Mouse (Mus musculus) MEL (cell line): ENCODE data around the gene Izumo4. TPM values are rescaled to one million over a fixed set of nuclear protein-coding genes. Genes with fewer than 3 reads are reported as not detected.

Source experiments
- DNase-seq: peaks from one replicate; pipeline ENCODE4 v3.0.0; 2011; ENCODE audit warnings: low read depth, low spot score
- H3K27ac ChIP-seq: 2 replicates; pipeline ENCODE4 v1.5.1; 2012; ENCODE audit warnings: low read depth, mild to moderate bottlenecking, control low read depth, low read length, moderate library complexity; ENCODE audit not compliant: control insufficient read depth
- H3K27me3 ChIP-seq, 2 experiments: fragments of 150-350 bp in 1 of 2; sonication (generic) in 1 of 2; 2 replicates each; pipeline ENCODE4 v1.6.1; 2012; ENCODE audit warnings: low read length in 2 of 2, mild to moderate bottlenecking in 2 of 2, improper control_type of control experiment in 1 of 2, moderate library complexity in 1 of 2; ENCODE audit not compliant: insufficient read depth in 2 of 2, control insufficient read depth in 1 of 2
- H3K36me3 ChIP-seq, 2 experiments: 2 replicates each; pipeline ENCODE4 v1.6.1; 2012 to 2014; ENCODE audit warnings: low read length in 2 of 2, improper control_type of control experiment in 1 of 2, inconsistent platforms in 1 of 2, mild to moderate bottlenecking in 1 of 2; ENCODE audit not compliant: insufficient read depth in 2 of 2, control insufficient read depth in 1 of 2
- H3K4me1 ChIP-seq, 2 experiments: fragments of 150-350 bp in 1 of 2; sonication (generic) in 1 of 2; 2 replicates each; pipeline ENCODE4 v1.6.1; 2012; ENCODE audit warnings: low read length in 2 of 2, improper control_type of control experiment in 1 of 2, mild to moderate bottlenecking in 1 of 2; ENCODE audit not compliant: insufficient read depth in 2 of 2, control insufficient read depth in 1 of 2
- H3K4me3 ChIP-seq, 2 experiments: fragments of 150-350 bp in 1 of 2; sonication (generic) in 1 of 2; 2 replicates each; pipeline ENCODE4 v1.5.1; 2012; ENCODE audit warnings: low read depth in 2 of 2, low read length in 2 of 2, mild to moderate bottlenecking in 2 of 2, moderate library complexity in 2 of 2, control low read depth in 1 of 2, improper control_type of control experiment in 1 of 2; ENCODE audit not compliant: control insufficient read depth in 1 of 2, insufficient read depth in 1 of 2
- H3K79me2 ChIP-seq: 2 replicates; pipeline ENCODE4 v1.6.1; 2012; ENCODE audit warnings: mild to moderate bottlenecking, low read length, moderate library complexity; ENCODE audit not compliant: control insufficient read depth, poor library complexity, insufficient read depth
- H3K9ac ChIP-seq: 2 replicates; pipeline ENCODE4 v1.6.1; 2012; ENCODE audit warnings: low read depth, mild to moderate bottlenecking, control low read depth, low read length, moderate library complexity; ENCODE audit not compliant: control insufficient read depth, poor library complexity, severe bottlenecking
- H3K9me3 ChIP-seq: fragments of 150-350 bp; sonication (generic); replicated peaks from 2 replicates; pipeline ENCODE4 v1.6.1; 2012; ENCODE audit warnings: mild to moderate bottlenecking, low read length, improper control_type of control experiment, moderate library complexity; ENCODE audit not compliant: insufficient read depth
- BHLHE40 ChIP-seq: IDR thresholded peaks from 2 replicates; pipeline ENCODE4 v1.6.1; 2012; ENCODE audit warnings: low read depth, mild to moderate bottlenecking, inconsistent platforms, low read length, improper control_type of control experiment, borderline replicate concordance
- CHD1 ChIP-seq: IDR thresholded peaks from 2 replicates; pipeline ENCODE4 v1.6.1; 2012; ENCODE audit warnings: low read depth, mild to moderate bottlenecking, inconsistent platforms, low read length, improper control_type of control experiment
- CHD2 ChIP-seq: IDR thresholded peaks from 2 replicates; pipeline ENCODE4 v1.6.1; 2011; ENCODE audit warnings: low read length, improper control_type of control experiment
- CTCF ChIP-seq, 3 experiments: IDR thresholded peaks in 2 of 3; conservative IDR thresholded peaks in 1 of 3; 2 replicates each; pipeline ENCODE4 v1.5.1; 2011 to 2012; ENCODE audit warnings: low read length in 3 of 3, low read depth in 2 of 3, mild to moderate bottlenecking in 2 of 3, improper control_type of control experiment in 1 of 3, inconsistent platforms in 1 of 3, mixed read lengths in 1 of 3, moderate library complexity in 1 of 3; ENCODE audit not compliant: control insufficient read depth in 1 of 3, insufficient read depth in 1 of 3, poor library complexity in 1 of 3, severe bottlenecking in 1 of 3
- ELF1 ChIP-seq: IDR thresholded peaks from 2 replicates; pipeline ENCODE4 v1.6.1; 2014; ENCODE audit warnings: low read depth, mild to moderate bottlenecking, inconsistent platforms, low read length, improper control_type of control experiment, moderate library complexity
- ETS1 ChIP-seq: IDR thresholded peaks from 2 replicates; pipeline ENCODE4 v1.6.1; 2012; ENCODE audit warnings: low read depth, mild to moderate bottlenecking, inconsistent platforms, low read length, improper control_type of control experiment, moderate library complexity
- GATA1 ChIP-seq: IDR thresholded peaks from 2 replicates; pipeline ENCODE4 v1.6.1; 2011; ENCODE audit warnings: low read depth, low read length, improper control_type of control experiment
- HCFC1 ChIP-seq: IDR thresholded peaks from 2 replicates; pipeline ENCODE4 v1.6.1; 2012; ENCODE audit warnings: low read depth, mild to moderate bottlenecking, inconsistent platforms, low read length, improper control_type of control experiment, moderate library complexity
- JUND ChIP-seq: IDR thresholded peaks from 2 replicates; pipeline ENCODE4 v1.6.1; 2011; ENCODE audit warnings: low read depth, mild to moderate bottlenecking, improper control_type of control experiment, low read length
- KAT2A ChIP-seq: conservative IDR thresholded peaks from 2 replicates; pipeline ENCODE4 v1.6.1; 2012; ENCODE audit warnings: low read depth, low read length, improper control_type of control experiment, inconsistent platforms
- MAFK ChIP-seq: IDR thresholded peaks from 2 replicates; pipeline ENCODE4 v1.6.1; 2011; ENCODE audit warnings: low read depth, mild to moderate bottlenecking, low read length, improper control_type of control experiment, borderline replicate concordance
- MAZ ChIP-seq: IDR thresholded peaks from 2 replicates; pipeline ENCODE4 v1.6.1; 2012; ENCODE audit warnings: low read depth, mild to moderate bottlenecking, inconsistent platforms, low read length, improper control_type of control experiment
- MEF2A ChIP-seq: IDR thresholded peaks from 2 replicates; pipeline ENCODE4 v1.6.1; 2014; ENCODE audit warnings: low read depth, mild to moderate bottlenecking, inconsistent platforms, low read length, improper control_type of control experiment; ENCODE audit not compliant: poor library complexity, insufficient replicate concordance, severe bottlenecking; ENCODE audit errors: extremely low read depth
- MXI1 ChIP-seq: IDR thresholded peaks from 2 replicates; pipeline ENCODE4 v1.6.1; 2011; ENCODE audit warnings: mild to moderate bottlenecking, low read depth, low read length, improper control_type of control experiment
- MYB ChIP-seq: IDR thresholded peaks from 2 replicates; pipeline ENCODE4 v1.6.1; 2011; ENCODE audit warnings: mild to moderate bottlenecking, low read depth, low read length, improper control_type of control experiment
- MYC ChIP-seq: IDR thresholded peaks from 2 replicates; pipeline ENCODE4 v1.6.1; 2011; ENCODE audit warnings: low read depth, mild to moderate bottlenecking, low read length, improper control_type of control experiment, moderate library complexity
- NELFE ChIP-seq: IDR thresholded peaks from 2 replicates; pipeline ENCODE4 v1.6.1; 2011; ENCODE audit warnings: low read depth, low read length, improper control_type of control experiment
- POLR2A ChIP-seq, 2 experiments: IDR thresholded peaks; 2 replicates each; pipeline ENCODE4 v1.6.1; 2011 to 2012; ENCODE audit warnings: low read length in 2 of 2, mild to moderate bottlenecking in 2 of 2, control low read depth in 1 of 2, improper control_type of control experiment in 1 of 2, low read depth in 1 of 2, moderate library complexity in 1 of 2; ENCODE audit not compliant: control insufficient read depth in 1 of 2, insufficient read depth in 1 of 2, poor library complexity in 1 of 2
- POLR2AphosphoS5 ChIP-seq: IDR thresholded peaks from 2 replicates; pipeline ENCODE4 v1.6.1; 2012; ENCODE audit warnings: low read depth, borderline replicate concordance, mild to moderate bottlenecking, inconsistent platforms, low read length, moderate library complexity, mixed read lengths
- RAD21 ChIP-seq: IDR thresholded peaks from 2 replicates; pipeline ENCODE4 v1.6.1; 2011; ENCODE audit warnings: mild to moderate bottlenecking, low read depth, low read length, improper control_type of control experiment
- SIN3A ChIP-seq: IDR thresholded peaks from 2 replicates; pipeline ENCODE4 v1.6.1; 2012; ENCODE audit warnings: low read length, improper control_type of control experiment, inconsistent platforms
- SMC3 ChIP-seq: IDR thresholded peaks from 2 replicates; pipeline ENCODE4 v1.6.1; 2011; ENCODE audit warnings: low read depth, low read length, improper control_type of control experiment
- TBP ChIP-seq: IDR thresholded peaks from 2 replicates; pipeline ENCODE4 v1.8.0; 2011; ENCODE audit warnings: low read depth, low read length, improper control_type of control experiment
- UBTF ChIP-seq: IDR thresholded peaks from 2 replicates; pipeline ENCODE4 v1.6.1; 2012; ENCODE audit warnings: low read depth, mild to moderate bottlenecking, inconsistent platforms, low read length, improper control_type of control experiment, moderate library complexity, borderline replicate concordance; ENCODE audit not compliant: insufficient read depth
- USF1 ChIP-seq: IDR thresholded peaks from 2 replicates; pipeline ENCODE4 v1.6.1; 2014; ENCODE audit warnings: low read depth, mild to moderate bottlenecking, inconsistent platforms, low read length, improper control_type of control experiment, moderate library complexity
- USF2 ChIP-seq, 2 experiments: IDR thresholded peaks; 2 replicates each; pipeline ENCODE4 v1.6.1; 2011 to 2012; ENCODE audit warnings: improper control_type of control experiment in 2 of 2, low read length in 2 of 2, borderline replicate concordance in 1 of 2, inconsistent platforms in 1 of 2, low read depth in 1 of 2, mild to moderate bottlenecking in 1 of 2; ENCODE audit not compliant: insufficient read depth in 1 of 2
- ZC3H11A ChIP-seq: IDR thresholded peaks from 2 replicates; pipeline ENCODE4 v1.6.1; 2012; ENCODE audit warnings: low read depth, mild to moderate bottlenecking, inconsistent platforms, low read length, improper control_type of control experiment
- ZMIZ1 ChIP-seq: IDR thresholded peaks from 2 replicates; pipeline ENCODE4 v1.6.1; 2012; ENCODE audit warnings: low read depth, mild to moderate bottlenecking, inconsistent platforms, low read length, improper control_type of control experiment, moderate library complexity
- ZNF384 ChIP-seq: IDR thresholded peaks from 2 replicates; pipeline ENCODE4 v1.6.1; 2012; ENCODE audit warnings: low read depth, mild to moderate bottlenecking, inconsistent platforms, low read length, improper control_type of control experiment
- polyA plus RNA-seq, 2 experiments: library from polyadenylated mRNA; stranded (reverse) in 1 of 2; unstranded in 1 of 2; fragments of >175 nt in 1 of 2; fragments of >200 nt in 1 of 2; gene quantifications; 2 replicates each; pipeline versions ENCODE4 v1.2.1 to v1.2.4; 2012; ENCODE audit warnings: low replicate concordance in 2 of 2, low read depth in 1 of 2; ENCODE audit not compliant: insufficient read length in 2 of 2, insufficient read depth in 1 of 2, missing spikeins in 1 of 2
- total RNA-seq: library from RNA; depleted of rRNA; stranded (reverse); fragments of 300-350 nt; gene quantifications from 2 replicates; pipeline ENCODE4 v1.2.3, GENCODE M21; 2012

Izumo4 gene
- total and polyA plus RNA-seq, 3 experiments: 1.0 to 3.8 TPM; not detected in 1

GRCm38 (mm10) chr10:80659213-80659612, 42.8 kb upstream of the Izumo4 start (continued):
- TF ChIP-seq MYC: peak; percentile 89
- peak; percentile 61 for TF ChIP-seq RAD21
- no peak for TF ChIP-seq ETS1
- TF ChIP-seq MYB: no peak
- TF ChIP-seq CHD1: no peak
- no peak for TF ChIP-seq ELF1
- no peak for TF ChIP-seq USF2 (IDR thresholded peaks at IDR 0.05; ENCODE audit: borderline replicate concordance in 1 of 2, insufficient read depth in 1 of 2, low read depth in 1 of 2, low read length in 2 of 2)
- TF ChIP-seq TBP: no peak
- no peak for TF ChIP-seq UBTF
- no peak for TF ChIP-seq USF1
- no peak for TF ChIP-seq ZMIZ1
- no peak for TF ChIP-seq MAFK
- no peak for TF ChIP-seq JUND
- TF ChIP-seq NELFE: no peak

GRCm38 (mm10) chr10:80661149-80661548, 40.8 kb upstream of the Izumo4 start:
- no peaks in the 10 kb centered on the region for H3K27me3 ChIP-seq
- peaks cover 0 to 20% of the 10 kb centered on the region in 2 experiments; a peak in 2 of 4 replicates for H3K36me3 ChIP-seq
- H3K4me1 ChIP-seq: peaks cover 8 to 40% of the 10 kb centered on the region in 2 experiments
- H3K4me3 ChIP-seq: no peak overlapping the region
- 0 out of 2 replicates have a peak, but pooled peaks have one; percentile 31 for TF ChIP-seq ZNF384
- peak; percentile 88 to 90 (median 88) for TF ChIP-seq CTCF (IDR thresholded peaks at IDR 0.05 in 2 of 3, conservative IDR thresholded peaks at IDR 0.05 in 1 of 3; ENCODE audit: control insufficient read depth in 1 of 3, insufficient read depth in 1 of 3, low read depth in 2 of 3, low read length in 3 of 3, poor library complexity in 1 of 3, severe bottlenecking in 1 of 3)
- no peak for TF ChIP-seq MAZ
- TF ChIP-seq CHD1: no peak
- no peak for TF ChIP-seq UBTF
- no peak for TF ChIP-seq KAT2A
- no peak for TF ChIP-seq NELFE
- no peak for TF ChIP-seq MEF2A
- peak; percentile 53; the same call in 1 of the 2 replicates for TF ChIP-seq BHLHE40
- TF ChIP-seq MYC: peak; percentile 37; the same call in 1 of the 2 replicates
- peak; percentile 63 for TF ChIP-seq SMC3
- TF ChIP-seq SIN3A: peak; percentile 19; the same call in 1 of the 2 replicates
- TF ChIP-seq CHD2: peak; percentile 73; the same call in 1 of the 2 replicates
- no peak for TF ChIP-seq ZMIZ1
- TF ChIP-seq HCFC1: 0 out of 2 replicates have a peak, but pooled peaks have one; percentile 11
- TF ChIP-seq ETS1: 0 out of 2 replicates have a peak, but pooled peaks have one; percentile 35
- no peak for TF ChIP-seq USF1
- no peak for TF ChIP-seq POLR2A (IDR thresholded peaks at IDR 0.05; ENCODE audit: control insufficient read depth in 1 of 2, insufficient read depth in 1 of 2, low read depth in 1 of 2, low read length in 2 of 2, poor library complexity in 1 of 2)
- TF ChIP-seq ZC3H11A: no peak
- TF ChIP-seq MXI1: 0 out of 2 replicates have a peak, but pooled peaks have one; percentile 16
- no peak for TF ChIP-seq POLR2AphosphoS5
- no peak for TF ChIP-seq GATA1
- peak; percentile 84 for DNase-seq
- no peak overlapping the region for H3K27ac ChIP-seq
- 0 out of 2 replicates have a peak overlapping the region, but pooled peaks have one; percentile 26 for H3K9ac ChIP-seq
- H3K9me3 ChIP-seq: no peaks in the 10 kb centered on the region
- H3K79me2 ChIP-seq: peaks cover under 1% of the 10 kb centered on the region; the same call in 1 of the 2 replicates
